Mouse (Mus musculus): ENCODE measurements around the gene Urah.

The Urah gene

DNA sequence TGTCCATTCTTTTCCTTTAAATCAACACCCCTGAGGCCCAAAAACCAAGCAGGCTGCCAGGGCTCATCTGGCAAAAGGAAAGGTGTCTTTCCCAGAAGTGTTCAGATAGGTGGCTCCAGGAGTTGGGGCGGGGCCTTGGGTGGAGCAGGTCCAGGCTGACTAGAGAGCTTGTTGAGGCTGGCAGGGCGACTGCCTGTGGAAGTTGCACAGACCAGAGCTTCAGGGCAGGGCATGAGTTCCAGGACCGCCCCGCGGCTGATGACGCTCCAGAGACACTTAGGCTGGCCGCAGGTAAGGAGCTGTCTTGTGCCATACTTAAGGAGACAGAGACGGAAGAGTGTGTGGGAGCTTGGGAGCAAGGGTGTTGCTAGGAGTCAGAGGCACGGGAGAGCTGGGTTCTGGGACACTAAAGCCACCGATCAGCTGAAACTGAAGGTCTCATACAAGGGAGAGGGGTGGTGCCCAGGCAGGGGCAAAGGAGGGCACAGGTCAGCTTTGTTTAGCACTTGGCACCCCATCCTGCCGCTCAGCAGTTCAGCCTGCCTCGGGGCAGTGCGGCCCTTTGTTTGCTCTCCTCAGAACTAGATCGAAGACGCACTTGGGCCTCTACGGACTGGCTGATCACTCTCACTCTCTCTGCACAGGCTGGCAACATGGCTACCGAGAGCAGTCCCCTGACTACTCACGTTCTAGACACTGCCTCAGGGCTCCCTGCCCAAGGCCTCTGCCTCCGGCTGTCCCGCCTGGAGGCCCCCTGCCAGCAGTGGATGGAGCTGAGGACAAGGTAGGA is at the start of gene Urah:
Urah (plus strand) TSS at position 51 of the 790 bp plus-strand sequence.
- DNase-seq (ENCODE audit: low spot score in 2 of 2), result no peak

DNA sequence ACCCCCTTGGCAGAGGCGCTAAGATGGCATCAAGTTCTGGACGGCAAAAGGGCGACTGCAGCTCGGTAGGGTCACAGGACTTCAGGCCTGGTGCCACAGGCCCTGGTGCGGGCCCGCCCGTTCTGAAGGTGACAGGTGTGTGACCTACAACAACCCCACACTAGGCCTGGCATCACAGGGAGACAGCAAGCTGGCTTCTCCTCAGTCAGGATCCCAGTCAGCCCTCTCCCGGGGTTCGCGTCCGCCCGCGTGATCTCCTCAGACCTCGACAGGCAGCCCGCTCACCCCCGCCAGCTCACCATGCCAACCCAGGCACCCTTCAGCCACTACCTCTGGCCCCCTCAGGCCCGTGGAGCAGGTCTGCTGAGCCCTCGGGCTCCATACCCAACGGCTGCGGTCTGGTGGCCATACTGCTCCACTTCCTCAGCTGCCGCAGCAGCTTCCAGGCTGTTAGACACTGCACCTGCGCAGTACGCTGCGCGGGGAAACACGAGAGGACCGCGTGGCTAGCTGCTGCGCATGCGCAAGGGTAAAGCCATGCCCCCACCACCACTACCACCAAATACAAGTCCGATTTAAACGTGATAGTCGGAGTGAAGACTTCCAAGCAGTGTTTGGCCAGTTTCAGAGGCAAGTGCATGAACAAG is 47.3 kb upstream of the Urah start, which contains the start of gene Syce1:
Syce1 (minus strand) TSS at position 447 of the 647 bp plus-strand sequence.
- no peak for DNase-seq (ENCODE audit: low spot score in 2 of 2)

DNA sequence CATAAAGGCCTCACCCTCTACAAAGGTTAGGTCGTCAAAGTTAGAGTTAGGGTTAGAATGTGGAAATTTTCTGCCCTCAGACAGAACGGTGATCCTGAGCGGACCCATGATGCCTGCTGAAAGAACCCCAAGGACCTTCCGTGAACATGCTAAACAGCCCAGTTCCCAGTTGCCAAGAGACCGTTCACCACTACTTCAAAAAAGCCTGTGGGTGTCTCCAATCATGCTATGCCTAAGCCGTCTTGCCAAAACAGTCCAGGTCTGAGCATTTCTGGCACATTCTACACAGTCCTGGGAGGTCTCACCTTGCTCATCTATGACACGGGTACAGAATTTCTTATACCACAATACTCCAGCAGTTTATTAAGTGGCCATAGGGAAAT is 46.8 kb upstream of the Urah start:
- DNase-seq (ENCODE audit: low spot score in 2 of 2), result no peak

DNA sequence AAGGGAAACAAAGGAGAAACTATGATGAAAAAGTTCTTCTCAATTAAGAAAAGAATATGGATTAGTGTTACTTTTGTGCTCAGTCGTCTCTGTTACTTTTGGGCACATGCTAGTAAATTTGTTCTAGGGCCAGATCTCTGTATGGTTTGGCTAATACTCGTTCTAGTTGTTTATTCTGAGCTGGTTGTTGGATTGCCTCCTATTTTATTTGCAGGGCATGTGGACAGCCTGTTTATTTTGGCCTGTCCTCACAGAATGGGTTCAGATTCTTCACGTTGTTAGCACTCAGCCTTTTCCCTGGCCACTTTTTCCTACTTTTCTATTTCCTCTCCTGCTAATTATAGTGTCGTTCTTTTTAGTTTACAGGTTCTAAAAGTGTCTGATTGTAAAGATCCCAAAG is 41.3 kb upstream of the Urah start:
- no peak for DNase-seq (ENCODE audit: low spot score in 2 of 2)

DNA sequence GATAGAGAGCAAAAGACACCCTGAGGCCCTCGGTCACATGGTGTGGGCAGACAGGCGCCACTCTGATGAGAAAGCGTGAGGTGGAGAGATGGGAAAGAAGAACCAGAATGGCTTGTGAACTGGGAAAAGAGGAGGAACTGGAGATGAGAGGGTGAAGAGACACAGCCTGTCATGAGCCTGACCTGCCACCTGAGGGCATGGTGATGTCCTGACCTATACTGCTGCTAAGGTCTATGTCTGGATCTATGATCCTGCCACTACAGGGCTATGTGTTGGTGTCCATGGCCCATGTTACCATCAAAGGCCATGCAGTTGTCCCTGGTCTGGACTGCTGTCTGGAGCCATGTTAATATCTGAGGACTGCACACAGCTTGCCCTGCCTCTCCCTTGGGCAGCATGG is 37.2 kb upstream of the Urah start:
- no peak for DNase-seq (ENCODE audit: low spot score in 2 of 2)

DNA sequence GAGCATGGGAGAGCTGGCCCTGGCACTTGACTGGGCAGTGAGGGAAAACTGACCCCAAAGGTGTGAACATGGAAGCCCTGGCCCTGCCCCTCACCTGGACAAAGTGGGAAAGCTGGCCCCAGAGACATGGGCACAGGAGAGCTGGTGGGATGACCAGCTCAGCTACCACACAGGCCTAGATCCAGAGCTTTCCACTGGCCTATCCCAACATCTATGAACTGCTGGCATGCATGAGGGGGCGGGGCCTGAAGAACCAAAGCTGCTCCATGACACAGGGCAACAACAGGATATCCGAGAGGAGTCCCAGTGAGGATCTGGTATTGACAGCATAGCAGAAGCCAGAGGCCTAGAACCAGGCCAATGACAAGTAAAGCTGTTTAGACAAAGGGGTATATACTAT is 36.6 kb upstream of the Urah start:
- no peak for DNase-seq (ENCODE audit: low spot score in 2 of 2)

DNA sequence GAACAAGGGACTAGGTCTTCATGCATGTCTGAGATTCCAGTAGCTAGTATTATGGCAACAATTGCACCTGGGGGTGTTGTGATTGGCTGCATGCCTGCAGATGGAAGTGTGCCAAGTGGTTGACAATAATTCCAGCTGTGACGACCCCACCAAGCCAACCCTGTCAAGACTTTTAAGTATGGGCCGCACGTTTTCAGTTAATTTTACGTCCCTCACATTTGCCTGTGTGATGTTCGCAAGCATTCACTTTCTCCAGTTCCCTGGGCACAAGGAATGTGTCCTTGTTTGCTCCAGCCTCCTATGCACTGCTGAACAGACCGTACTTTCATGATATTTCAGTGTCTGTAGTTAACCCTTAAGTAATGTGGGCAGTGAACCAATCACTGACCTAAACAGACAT is 32.2 kb upstream of the Urah start:
- no peak for DNase-seq (ENCODE audit: low spot score in 2 of 2)

DNA sequence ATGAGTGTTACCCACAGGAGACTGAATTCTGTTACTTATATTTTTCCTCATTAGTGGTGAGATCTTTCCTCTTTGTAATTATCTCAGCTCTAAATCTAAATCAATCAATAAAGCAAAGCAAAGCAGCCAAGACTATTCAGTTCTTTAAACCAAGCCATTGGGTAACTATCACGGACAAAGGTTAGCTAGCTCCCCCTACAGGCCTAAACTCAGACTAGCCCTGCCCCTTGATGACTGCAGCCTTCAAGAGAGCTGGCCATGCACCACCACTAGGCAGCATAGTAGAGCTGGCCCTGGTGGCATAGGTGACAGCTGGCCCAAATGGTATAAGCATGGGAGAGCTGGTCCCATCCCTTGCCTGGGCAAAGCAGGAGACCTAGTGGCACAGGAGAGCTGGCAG is 29.1 kb upstream of the Urah start:
- DNase-seq (ENCODE audit: low spot score in 2 of 2), result peak; percentile 67 to 79

DNA sequence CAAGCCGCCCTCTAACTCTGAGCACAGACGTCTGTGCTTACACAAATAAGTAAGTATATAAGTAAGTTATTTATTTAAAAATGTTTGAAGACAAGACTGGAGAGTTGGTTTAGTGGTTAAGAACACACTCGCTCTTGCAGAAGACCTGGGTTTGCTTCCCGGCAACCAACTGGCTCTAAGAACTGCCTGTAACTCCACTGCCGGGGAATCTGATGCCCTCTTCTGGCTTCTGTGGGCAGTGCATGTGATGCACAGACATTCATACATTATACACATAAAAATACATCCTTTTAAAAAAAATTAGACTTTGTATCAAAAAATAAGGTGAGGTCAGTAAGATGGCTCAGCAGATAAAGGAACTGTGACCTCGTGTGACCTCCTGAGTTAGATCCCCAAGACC is 24.3 kb upstream of the Urah start:
- no peak for DNase-seq (ENCODE audit: low spot score in 2 of 2)

DNA sequence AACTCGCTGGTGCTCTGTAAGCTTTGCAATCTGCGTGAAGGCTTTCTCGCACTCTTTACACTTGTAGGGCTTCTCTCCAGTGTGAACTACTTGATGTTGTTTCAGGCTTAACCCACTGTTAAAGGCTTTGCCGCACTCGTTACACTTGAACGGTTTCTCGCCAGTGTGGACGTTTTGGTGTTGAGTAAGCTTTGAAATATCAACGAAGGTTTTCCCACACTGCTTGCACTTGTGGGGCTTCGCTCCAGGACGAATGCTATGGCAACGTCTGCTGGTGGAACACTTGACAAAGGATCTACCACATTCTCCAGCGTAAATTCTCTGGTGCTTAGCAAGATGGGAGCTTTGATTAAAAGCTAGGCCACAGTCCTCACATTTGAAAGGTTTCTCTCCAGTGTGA is 23.1 kb upstream of the Urah start:
- no peak for DNase-seq (ENCODE audit: low spot score in 2 of 2)

DNA sequence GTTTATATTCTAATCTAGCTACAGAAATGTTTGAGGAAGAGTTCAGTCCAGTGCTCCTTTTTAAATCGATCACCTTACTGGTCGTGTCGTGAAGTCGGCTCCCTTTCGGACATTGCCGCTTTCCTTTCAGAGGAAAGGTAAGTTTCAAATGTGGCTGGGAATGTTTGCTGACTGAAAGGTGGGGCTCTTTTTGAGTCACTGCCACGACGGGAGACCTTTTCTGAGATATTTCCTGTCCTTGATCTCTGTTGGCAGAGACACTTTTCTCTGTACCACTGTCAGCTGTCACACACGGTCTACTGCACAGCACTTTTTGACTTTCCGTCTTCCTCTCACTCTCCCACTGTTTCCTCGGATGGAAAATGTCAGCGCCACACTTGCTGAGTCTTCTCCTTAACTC is 22.0 kb upstream of the Urah start:
- DNase-seq (ENCODE audit: low spot score in 2 of 2), result no peak

DNA sequence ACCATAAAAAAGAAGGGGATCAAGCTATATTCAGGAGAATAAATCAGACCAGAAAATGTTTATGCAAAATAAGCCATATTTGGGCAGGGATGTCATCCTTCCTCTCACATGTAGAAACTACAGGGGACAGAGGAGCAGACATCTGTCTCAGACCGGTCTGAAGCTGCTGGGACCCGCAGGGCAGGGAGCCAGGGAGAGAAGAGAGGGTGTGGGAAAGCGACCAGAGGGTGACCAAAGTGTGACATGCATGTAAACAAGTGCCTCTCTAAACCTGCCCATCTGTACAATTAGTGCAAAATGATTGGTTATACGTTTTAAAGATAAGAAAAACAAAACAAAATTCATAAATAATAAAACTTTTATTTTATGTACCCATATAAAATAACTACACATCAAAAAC is 14.6 kb upstream of the Urah start:
- no peak for DNase-seq (ENCODE audit: low spot score in 2 of 2)

DNA sequence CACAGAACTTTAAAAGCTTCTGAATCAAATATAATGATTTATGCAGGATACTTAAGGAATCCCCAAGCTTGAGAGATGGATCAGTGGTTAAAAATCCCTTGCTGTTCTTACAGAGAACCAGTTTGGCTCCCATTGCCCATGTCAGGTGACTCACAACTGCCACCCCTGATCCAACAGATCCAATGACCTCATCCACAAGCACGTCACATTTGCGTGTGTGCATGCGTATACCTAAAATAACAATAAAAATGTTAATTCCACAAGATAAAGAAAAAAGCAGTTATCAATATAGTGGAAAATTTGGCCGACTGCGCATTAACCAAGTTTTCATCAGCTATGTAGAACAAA is 13.5 kb upstream of the Urah start:
- DNase-seq (ENCODE audit: low spot score in 2 of 2), result peak in 1 of 2 experiments; percentile 69

DNA sequence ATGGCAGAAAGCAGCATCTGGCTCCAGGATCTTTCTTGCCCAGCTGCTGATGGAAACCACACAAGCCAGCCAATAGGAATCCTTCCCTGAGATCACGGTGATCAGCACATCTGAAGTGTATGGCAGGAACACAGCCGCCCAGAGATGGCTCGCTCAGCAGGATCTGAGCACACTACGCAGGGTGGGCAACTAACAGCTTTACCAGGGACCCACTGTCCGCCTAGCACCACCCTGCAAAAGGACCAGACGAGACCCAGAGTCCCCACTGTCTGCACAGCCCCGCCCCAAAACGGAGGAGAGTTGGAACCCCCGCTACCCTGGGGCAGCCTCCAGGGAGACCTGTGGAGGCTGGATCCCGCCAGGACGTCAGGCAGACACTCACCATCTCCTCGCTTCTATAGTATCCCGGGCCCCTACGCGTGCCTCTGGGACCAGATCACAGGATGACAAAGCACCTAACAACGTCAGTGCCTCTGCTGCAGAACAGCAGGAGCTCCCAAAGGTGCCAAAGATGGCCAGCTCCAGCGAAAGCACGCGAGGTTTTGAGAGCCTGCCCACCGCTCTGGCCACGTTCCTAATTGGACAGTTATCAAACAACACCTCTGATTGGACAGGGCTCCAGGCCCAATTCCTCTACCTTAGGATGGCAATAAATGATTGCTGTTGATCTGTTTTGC is 13.0 kb upstream of the Urah start, which contains the start of gene Zfp941:
Zfp941 (minus strand) TSS at position 526 of the 677 bp plus-strand sequence.
- DNase-seq (ENCODE audit: low spot score in 2 of 2), result peak; percentile 76 to 78

DNA sequence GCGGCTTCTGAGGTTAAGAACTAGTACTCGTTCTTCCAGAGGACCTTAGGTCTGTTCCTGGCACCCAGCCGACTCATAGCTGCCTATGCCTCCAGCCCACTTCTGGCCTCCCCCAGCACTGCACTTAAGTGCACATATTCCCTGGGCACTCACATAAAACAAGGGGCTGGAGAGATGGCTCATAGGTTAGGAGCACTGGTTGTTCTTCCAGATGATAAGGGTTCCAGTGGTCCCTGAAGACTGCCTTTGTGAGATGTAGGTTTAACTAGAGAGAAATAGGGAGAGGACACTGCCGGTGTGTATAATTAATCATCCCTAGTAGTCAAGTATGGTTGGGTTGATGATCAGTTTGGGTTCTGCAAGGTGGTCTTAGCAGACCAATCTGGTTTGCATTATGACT is 12.1 kb upstream of the Urah start:
- no peak for DNase-seq (ENCODE audit: low spot score in 2 of 2)

DNA sequence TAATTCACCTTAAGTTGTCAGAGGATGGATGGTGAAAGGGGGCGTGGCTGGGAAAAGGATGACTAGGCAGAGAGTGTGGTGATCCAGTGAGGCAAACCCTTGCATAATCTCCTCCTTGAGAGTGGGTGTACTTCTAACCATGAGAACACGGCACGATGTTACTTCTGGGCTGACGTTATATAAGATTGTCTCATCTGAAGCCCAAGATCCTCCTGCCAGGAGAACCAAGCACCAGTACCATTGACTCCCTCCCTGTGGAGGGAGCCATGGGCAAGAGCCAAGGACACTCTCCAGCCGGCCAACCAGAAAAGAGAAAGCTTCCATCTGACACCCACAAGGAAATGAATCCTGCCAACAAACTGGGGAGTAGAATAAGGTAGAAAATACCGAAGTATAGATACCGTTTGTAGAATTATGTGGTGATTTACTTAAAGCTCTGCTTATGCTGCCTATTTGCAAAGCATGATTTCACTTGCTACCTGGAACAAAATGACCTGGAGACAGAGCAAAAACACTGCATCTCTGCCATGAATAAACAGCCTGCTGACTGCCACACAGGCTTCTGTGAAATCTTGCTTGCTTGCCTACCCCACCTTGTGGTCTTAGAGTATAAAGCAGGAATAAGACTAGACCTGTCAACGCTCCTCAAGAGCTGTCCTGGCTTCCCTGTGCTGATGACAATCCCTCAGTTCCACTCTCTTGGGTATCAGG is 6.5 kb upstream of the Urah start:
- DNase-seq (ENCODE audit: low spot score in 2 of 2), result peak; percentile 65 to 68

DNA sequence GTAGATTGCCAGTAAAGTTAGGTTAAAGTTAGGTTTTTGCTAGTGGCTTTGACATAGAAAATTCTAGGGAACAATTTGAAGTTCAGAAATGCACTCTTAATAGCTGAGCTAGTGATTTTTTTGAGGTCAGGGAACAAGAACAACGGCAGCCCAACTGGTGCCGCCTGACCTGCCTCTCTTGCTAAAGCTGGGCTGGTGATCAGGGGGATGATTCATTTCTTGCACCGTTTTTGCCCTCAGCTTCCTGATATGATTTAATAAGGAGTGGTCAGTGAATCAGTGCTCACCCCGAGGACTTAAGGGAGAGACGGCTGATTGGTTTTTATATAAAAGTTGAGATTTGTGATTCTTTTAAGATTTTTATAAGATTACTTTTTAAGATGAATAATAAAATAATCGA is 3.4 kb upstream of the Urah start:
- DNase-seq (ENCODE audit: low spot score in 2 of 2), result no peak

DNA sequence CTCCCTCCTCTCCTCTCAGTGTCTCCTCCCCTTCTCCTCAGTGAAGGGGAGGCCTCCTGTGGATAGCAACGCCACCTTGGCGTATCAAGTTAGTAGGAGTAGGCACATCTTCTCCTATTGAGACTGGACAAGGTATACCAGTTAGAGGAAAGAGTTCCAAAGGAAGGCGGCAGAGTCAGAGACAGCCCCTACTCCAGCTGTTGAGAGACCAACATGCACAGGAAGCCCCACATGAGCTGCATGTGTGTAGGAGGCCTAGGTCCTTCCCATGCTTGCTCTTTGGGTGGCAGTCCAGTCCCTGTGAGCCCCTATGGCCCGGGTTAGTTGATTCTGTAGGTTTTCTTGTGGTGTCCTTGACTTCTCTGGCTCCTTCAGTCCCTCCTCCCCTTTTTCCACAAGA is 1.5 kb upstream of the Urah start:
- no peak for DNase-seq (ENCODE audit: low spot score in 2 of 2)

DNA sequence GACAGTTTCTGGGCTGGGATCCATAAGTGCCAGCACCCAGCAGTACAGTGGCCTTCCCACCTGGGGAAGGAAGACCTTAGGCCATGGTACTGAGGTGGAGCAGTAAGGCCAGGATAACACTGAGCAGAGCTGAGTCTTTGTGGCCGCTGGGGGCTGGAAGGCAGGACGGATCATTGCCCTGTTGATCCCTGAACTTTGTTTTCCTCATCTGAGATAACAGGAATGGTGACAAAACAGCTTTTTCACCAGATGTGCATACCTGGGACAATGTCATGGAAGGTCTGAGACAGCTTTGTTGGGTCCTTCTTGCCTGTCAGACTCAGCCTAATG is 905 bp downstream of the Urah start:
- DNase-seq (ENCODE audit: low spot score in 2 of 2), result no peak

DNA sequence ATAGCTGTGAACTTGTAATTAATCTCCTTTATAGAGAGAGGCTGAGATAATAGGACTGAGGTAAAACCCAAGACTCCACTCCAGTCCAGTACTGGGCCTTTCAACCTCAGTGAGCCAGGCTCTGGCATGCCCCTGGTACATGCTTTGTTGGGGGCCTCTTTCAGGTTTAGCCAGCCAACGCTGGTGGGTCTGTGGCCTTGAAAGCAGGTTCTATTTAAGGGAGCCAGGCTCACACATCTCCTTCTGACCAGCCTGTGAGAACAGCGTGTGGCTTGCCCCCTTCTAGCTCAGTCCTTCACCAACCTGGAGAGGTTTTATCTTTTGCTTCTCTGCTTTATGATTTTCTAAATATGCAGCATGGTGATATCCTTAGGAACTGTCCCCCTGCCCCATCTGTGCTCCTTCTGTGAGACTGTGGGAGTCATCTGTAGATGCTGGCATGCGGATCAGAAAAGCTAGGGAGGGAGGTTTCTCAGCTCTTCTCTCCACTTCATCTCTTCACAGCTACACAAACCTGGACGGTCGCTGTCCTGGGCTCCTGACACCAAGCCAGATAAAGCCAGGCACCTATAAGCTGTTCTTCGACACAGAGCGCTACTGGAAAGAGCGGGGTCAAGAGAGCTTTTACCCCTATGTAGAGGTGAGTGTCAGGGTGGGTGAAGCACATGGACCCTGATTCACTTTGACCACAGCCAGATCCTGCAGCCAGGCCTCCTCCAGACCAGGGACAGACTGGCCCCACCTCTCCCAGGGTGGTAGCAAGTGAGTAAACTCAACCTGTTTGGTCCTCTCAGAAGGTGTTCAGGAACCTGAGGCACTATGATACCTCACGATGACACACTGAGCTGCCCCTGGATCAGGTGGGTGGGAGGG is 1.7 kb downstream of the Urah start:
- DNase-seq (ENCODE audit: low spot score in 2 of 2), result peak in 1 of 2 experiments; percentile 40

DNA sequence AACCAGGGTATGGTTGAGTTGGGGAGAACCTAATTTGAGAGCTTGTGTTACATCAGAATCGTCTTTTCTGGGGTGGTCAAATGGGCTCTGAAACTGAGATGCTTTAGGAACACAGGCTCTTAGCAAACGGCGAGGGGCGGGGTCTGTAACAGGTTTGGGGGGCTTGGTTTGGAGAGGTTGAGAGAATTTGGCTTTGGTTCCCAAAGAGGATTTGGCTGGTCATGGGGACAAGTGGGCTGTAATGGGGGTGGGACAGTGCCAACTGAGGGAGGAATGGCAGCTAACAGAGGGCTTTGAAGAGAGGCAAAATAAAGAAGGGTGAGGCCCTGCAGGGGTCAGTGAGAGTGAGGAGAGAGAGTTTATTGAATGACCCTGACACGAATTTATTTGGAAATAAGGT is 4.7 kb downstream of the Urah start:
- DNase-seq (ENCODE audit: low spot score in 2 of 2), result no peak

Data from right cerebral cortex, adult 2 months (tissue).